Mouse (Mus musculus): ENCODE measurements around the gene Sftpa1. TPM values are rescaled to one million over a fixed set of nuclear protein-coding genes. Genes with fewer than 3 reads are reported as not detected.

Gene Sftpa1
- polyA plus RNA-seq, 1 experiment from 2014 or later = not detected

- no peak for ATAC-seq (ENCODE audit: insufficient number of reproducible peaks, insufficient read depth, low FRiP score, low TSS enrichment, low read depth)
- no peak overlapping the region for H3K9ac ChIP-seq (replicated peaks)
- no peak overlapping the region for H3K4me3 ChIP-seq (replicated peaks)
- no peak overlapping the region for H3K4me2 ChIP-seq
- no peaks in the 10 kb centered on the region for H3K27me3 ChIP-seq
- 84% methylated on average over 7 of the region's 7 CpGs for WGBS
- H3K9me3 ChIP-seq = no peaks in the 10 kb centered on the region
- no peaks in the 10 kb centered on the region for H3K4me1 ChIP-seq (replicated peaks)
- H3K27ac ChIP-seq = no peak overlapping the region
- no peaks in the 10 kb centered on the region for H3K36me3 ChIP-seq
Observed at GRCm38 (mm10) chr14:41111031-41111668, 20.4 kb upstream of the Sftpa1 start.

- Histone ChIP-seq H3K27me3 (no peaks in the 10 kb centered on the region), H3K9me3 (no peaks in the 10 kb centered on the region), H3K4me1 (replicated peaks) (no peaks in the 10 kb centered on the region), H3K4me2 (no peak overlapping the region), H3K9ac (replicated peaks) (no peak overlapping the region), H3K36me3 (no peaks in the 10 kb centered on the region), H3K27ac (no peak overlapping the region), H3K4me3 (replicated peaks) (no peak overlapping the region)
- WGBS = 70% methylated on average over 4 of the region's 4 CpGs
- ATAC-seq (ENCODE audit: insufficient number of reproducible peaks, insufficient read depth, low FRiP score, low TSS enrichment, low read depth) = no peak
Observed at GRCm38 (mm10) chr14:41112944-41113343, 18.6 kb upstream of the Sftpa1 start.

- no peaks in the 10 kb centered on the region for H3K27me3 ChIP-seq
- H3K4me3 ChIP-seq (replicated peaks) = no peak overlapping the region
- WGBS = 91% methylated on average over 3 of the region's 3 CpGs
- no peaks in the 10 kb centered on the region for H3K36me3 ChIP-seq
- H3K9me3 ChIP-seq = no peaks in the 10 kb centered on the region
- no peak for ATAC-seq (ENCODE audit: insufficient number of reproducible peaks, insufficient read depth, low FRiP score, low TSS enrichment, low read depth)
- H3K4me1 ChIP-seq (replicated peaks) = no peaks in the 10 kb centered on the region
- H3K4me2 ChIP-seq = no peak overlapping the region
- no peak overlapping the region for H3K27ac ChIP-seq
- no peak overlapping the region for H3K9ac ChIP-seq (replicated peaks)
Observed at GRCm38 (mm10) chr14:41116271-41116670, 15.3 kb upstream of the Sftpa1 start.

GRCm38 (mm10) chr14:41124683-41125082 lies 6.9 kb upstream of the Sftpa1 start:
- ATAC-seq (ENCODE audit: insufficient number of reproducible peaks, insufficient read depth, low FRiP score, low TSS enrichment, low read depth) = no peak
- Histone ChIP-seq H3K4me2 (no peak overlapping the region), H3K36me3 (no peaks in the 10 kb centered on the region), H3K4me1 (replicated peaks) (no peaks in the 10 kb centered on the region), H3K4me3 (replicated peaks) (no peak overlapping the region), H3K27ac (no peak overlapping the region), H3K9me3 (no peaks in the 10 kb centered on the region), H3K9ac (replicated peaks) (no peak overlapping the region), H3K27me3 (no peaks in the 10 kb centered on the region)
- 90% methylated on average over 5 of the region's 5 CpGs for WGBS

GRCm38 (mm10) chr14:41127997-41128396 lies 3.6 kb upstream of the Sftpa1 start:
- Histone ChIP-seq H3K4me1 (replicated peaks) (no peaks in the 10 kb centered on the region), H3K4me2 (no peak overlapping the region), H3K9ac (replicated peaks) (no peak overlapping the region), H3K9me3 (no peaks in the 10 kb centered on the region), H3K27ac (no peak overlapping the region), H3K27me3 (no peaks in the 10 kb centered on the region), H3K4me3 (replicated peaks) (no peak overlapping the region), H3K36me3 (no peaks in the 10 kb centered on the region)
- 21% methylated on average over 4 of the region's 4 CpGs for WGBS
- no peak for ATAC-seq (ENCODE audit: insufficient number of reproducible peaks, insufficient read depth, low FRiP score, low TSS enrichment, low read depth)

- no peak overlapping the region for H3K9ac ChIP-seq (replicated peaks)
- no peak for ATAC-seq (ENCODE audit: insufficient number of reproducible peaks, insufficient read depth, low FRiP score, low TSS enrichment, low read depth)
- no peaks in the 10 kb centered on the region for H3K36me3 ChIP-seq
- no peak overlapping the region for H3K4me2 ChIP-seq
- H3K4me1 ChIP-seq (replicated peaks) = no peaks in the 10 kb centered on the region
- no peaks in the 10 kb centered on the region for H3K9me3 ChIP-seq
- H3K4me3 ChIP-seq (replicated peaks) = no peak overlapping the region
- no peaks in the 10 kb centered on the region for H3K27me3 ChIP-seq
- H3K27ac ChIP-seq = no peak overlapping the region
Observed at GRCm38 (mm10) chr14:41137006-41137405, 5.4 kb downstream of the Sftpa1 start.

GRCm38 (mm10) chr14:41140686-41141085 lies 9.1 kb downstream of the Sftpa1 start:
- H3K9me3 ChIP-seq = no peaks in the 10 kb centered on the region
- H3K27ac ChIP-seq = no peak overlapping the region
- WGBS = 83% methylated on average over 1 of the region's 1 CpGs

GRCm38 (mm10) chr14:41146035-41146434 lies 14.5 kb downstream of the Sftpa1 start:
- Histone ChIP-seq H3K9ac (replicated peaks) (no peak overlapping the region), H3K4me1 (replicated peaks) (no peaks in the 10 kb centered on the region), H3K9me3 (no peaks in the 10 kb centered on the region), H3K4me3 (replicated peaks) (no peak overlapping the region), H3K4me2 (no peak overlapping the region), H3K27ac (no peak overlapping the region), H3K27me3 (no peaks in the 10 kb centered on the region), H3K36me3 (no peaks in the 10 kb centered on the region)
- WGBS = 67% methylated on average over 6 of the region's 6 CpGs
- no peak for ATAC-seq (ENCODE audit: insufficient number of reproducible peaks, insufficient read depth, low FRiP score, low TSS enrichment, low read depth)

More at GRCm38 (mm10) chr14:41140686-41141085, 9.1 kb downstream of the Sftpa1 start:
- no peaks in the 10 kb centered on the region for H3K27me3 ChIP-seq
- no peak overlapping the region for H3K9ac ChIP-seq (replicated peaks)
- no peaks in the 10 kb centered on the region for H3K4me1 ChIP-seq (replicated peaks)
- ATAC-seq (ENCODE audit: insufficient number of reproducible peaks, insufficient read depth, low FRiP score, low TSS enrichment, low read depth) = no peak
- H3K4me2 ChIP-seq = no peak overlapping the region
- no peaks in the 10 kb centered on the region for H3K36me3 ChIP-seq
- H3K4me3 ChIP-seq (replicated peaks) = no peak overlapping the region

GRCm38 (mm10) chr14:41146922-41147321 lies 15.3 kb downstream of the Sftpa1 start:
- Histone ChIP-seq H3K36me3 (no peaks in the 10 kb centered on the region), H3K9ac (replicated peaks) (no peak overlapping the region), H3K9me3 (no peaks in the 10 kb centered on the region), H3K4me3 (replicated peaks) (no peak overlapping the region), H3K27ac (no peak overlapping the region), H3K4me1 (replicated peaks) (no peaks in the 10 kb centered on the region), H3K4me2 (no peak overlapping the region), H3K27me3 (no peaks in the 10 kb centered on the region)
- 81% methylated on average over 3 of the region's 3 CpGs for WGBS
- ATAC-seq (ENCODE audit: insufficient number of reproducible peaks, insufficient read depth, low FRiP score, low TSS enrichment, low read depth) = no peak

- no peak overlapping the region for H3K9ac ChIP-seq (replicated peaks)
- no peaks in the 10 kb centered on the region for H3K4me1 ChIP-seq (replicated peaks)
- H3K27ac ChIP-seq = no peak overlapping the region
- no peak overlapping the region for H3K4me3 ChIP-seq (replicated peaks)
- ATAC-seq (ENCODE audit: insufficient number of reproducible peaks, insufficient read depth, low FRiP score, low TSS enrichment, low read depth) = no peak
- H3K36me3 ChIP-seq = no peaks in the 10 kb centered on the region
- no peaks in the 10 kb centered on the region for H3K27me3 ChIP-seq
- WGBS = 91% methylated on average over 2 of the region's 2 CpGs
- no peak overlapping the region for H3K4me2 ChIP-seq
- H3K9me3 ChIP-seq = no peaks in the 10 kb centered on the region
Observed at GRCm38 (mm10) chr14:41147356-41147755, 15.8 kb downstream of the Sftpa1 start.

- no peak within 1 kb of the TSS for H3K4me2 ChIP-seq
- no peaks in the 10 kb centered on the region for H3K27me3 ChIP-seq
- H3K36me3 ChIP-seq = no peaks in the 10 kb centered on the region
- no peak for ATAC-seq (ENCODE audit: insufficient number of reproducible peaks, insufficient read depth, low FRiP score, low TSS enrichment, low read depth)
- H3K9ac ChIP-seq (replicated peaks) = no peak within 1 kb of the TSS
- no peaks in the 10 kb centered on the region for H3K4me1 ChIP-seq (replicated peaks)
- H3K9me3 ChIP-seq = no peaks in the 10 kb centered on the region
- 85% methylated on average over 7 of the region's 7 CpGs for WGBS
- no peak within 1 kb of the TSS for H3K27ac ChIP-seq
- no peak within 1 kb of the TSS for H3K4me3 ChIP-seq (replicated peaks)
Observed at GRCm38 (mm10) chr14:41151220-41151898, 19.8 kb downstream of the Sftpa1 start, which contains the start of gene Mbl1. Gene Mbl1, plus strand, starts transcription at chr14:41151458.

GRCm38 (mm10) chr14:41160076-41160475 lies 28.5 kb downstream of the Sftpa1 start:
- H3K4me1 ChIP-seq (replicated peaks) = no peaks in the 10 kb centered on the region
- no peak overlapping the region for H3K4me2 ChIP-seq
- H3K9ac ChIP-seq (replicated peaks) = no peak overlapping the region
- no peak overlapping the region for H3K4me3 ChIP-seq (replicated peaks)
- no peaks in the 10 kb centered on the region for H3K36me3 ChIP-seq
- H3K27ac ChIP-seq = no peak overlapping the region
- 86% methylated on average over 4 of the region's 4 CpGs for WGBS
- H3K9me3 ChIP-seq = no peaks in the 10 kb centered on the region
- ATAC-seq (ENCODE audit: insufficient number of reproducible peaks, insufficient read depth, low FRiP score, low TSS enrichment, low read depth) = no peak
- no peaks in the 10 kb centered on the region for H3K27me3 ChIP-seq
